Mouse (Mus musculus) embryonic facial prominence, embryonic 14.5 days (tissue): ENCODE results near the gene Ddx54. TPM values are rescaled to one million over a fixed set of nuclear protein-coding genes. Genes with fewer than 3 reads are reported as not detected.

Experiments
- ATAC-seq: fragments of 200-750 bp; cut with Nextera tagmentation; 2 replicates; pipeline ENCODE4 v1.8.0; 2017; ENCODE audit warnings: low read depth, moderate number of reproducible peaks, moderate TSS enrichment
- DNase-seq: peaks from one replicate; pipeline ENCODE4 v3.0.0-alpha.2; 2015; ENCODE audit warnings: low spot score
- H3K27ac ChIP-seq: fragments of 300-500 bp; sonication (generic); replicated peaks from 2 replicates; pipeline ENCODE4 v1.5.1; 2014; ENCODE audit warnings: low read depth, mild to moderate bottlenecking, low read length, moderate library complexity
- H3K27me3 ChIP-seq: fragments of 300-500 bp; sonication (generic); replicated peaks from 2 replicates; pipeline ENCODE4 v1.6.1; 2014; ENCODE audit warnings: low read length; ENCODE audit not compliant: control insufficient read depth, insufficient read depth
- H3K36me3 ChIP-seq: fragments of 300-500 bp; sonication (generic); 2 replicates; pipeline ENCODE4 v1.6.1; 2014; ENCODE audit warnings: low read length, mixed read lengths; ENCODE audit not compliant: control insufficient read depth, insufficient read depth
- H3K4me1 ChIP-seq: fragments of 300-500 bp; sonication (generic); 2 replicates; pipeline ENCODE4 v1.6.1; 2014; ENCODE audit warnings: antibody characterized with exemption, low read length; ENCODE audit not compliant: control insufficient read depth, insufficient read depth
- H3K4me2 ChIP-seq: fragments of 300-500 bp; sonication (generic); 2 replicates; pipeline ENCODE4 v1.6.1; 2014; ENCODE audit warnings: low read depth, mild to moderate bottlenecking, low read length, moderate library complexity, mixed read lengths
- H3K4me3 ChIP-seq: fragments of 300-500 bp; sonication (generic); 2 replicates; pipeline ENCODE4 v1.5.1; 2014; ENCODE audit warnings: low read depth, mild to moderate bottlenecking, low read length
- H3K9ac ChIP-seq: fragments of 300-500 bp; sonication (generic); 2 replicates; pipeline ENCODE4 v1.6.1; 2014; ENCODE audit warnings: low read depth, mild to moderate bottlenecking, low read length, moderate library complexity, mixed read lengths
- H3K9me3 ChIP-seq: fragments of 300-500 bp; sonication (generic); 2 replicates; pipeline ENCODE4 v1.6.1; 2016; ENCODE audit warnings: low read length; ENCODE audit not compliant: control insufficient read depth
- WGBS: fragments of 180-500 bp; shearing (Covaris S2); extraction: QIAGEN DNeasy Blood & Tissue Kit; methylation state at CpG from one replicate; pipeline ENCODE4 v1.1.7; 2014; 5-methylcytosine and 5-hydroxymethylcytosine counted together
- polyA plus RNA-seq: library from polyadenylated mRNA; unstranded; fragments of >200 nt; fragmentation: Nextera tagmentation; extraction: Ambion mirVana; gene quantifications from 2 replicates; pipeline ENCODE4 v1.2.1, GENCODE M21; 2014

The Ddx54 gene
- polyA plus RNA-seq, 1 experiment from 2014 or later, result 28.2 TPM

GRCm38 (mm10) chr5:120664888-120665287 lies 52.3 kb downstream of the Ddx54 start:
- no peak overlapping the region for H3K4me3 ChIP-seq
- H3K36me3 ChIP-seq, result no peaks in the 10 kb centered on the region
- DNase-seq (no peak), ATAC-seq (no peak)
- no peak overlapping the region for H3K27ac ChIP-seq
- WGBS, result 54% methylated on average over 2 of the region's 2 CpGs
- no peak overlapping the region for H3K9ac ChIP-seq
- H3K4me2 ChIP-seq, result no peak overlapping the region
- no peaks in the 10 kb centered on the region for H3K9me3 ChIP-seq
- no peaks in the 10 kb centered on the region for H3K4me1 ChIP-seq
- H3K27me3 ChIP-seq, result no peaks in the 10 kb centered on the region

DNA sequence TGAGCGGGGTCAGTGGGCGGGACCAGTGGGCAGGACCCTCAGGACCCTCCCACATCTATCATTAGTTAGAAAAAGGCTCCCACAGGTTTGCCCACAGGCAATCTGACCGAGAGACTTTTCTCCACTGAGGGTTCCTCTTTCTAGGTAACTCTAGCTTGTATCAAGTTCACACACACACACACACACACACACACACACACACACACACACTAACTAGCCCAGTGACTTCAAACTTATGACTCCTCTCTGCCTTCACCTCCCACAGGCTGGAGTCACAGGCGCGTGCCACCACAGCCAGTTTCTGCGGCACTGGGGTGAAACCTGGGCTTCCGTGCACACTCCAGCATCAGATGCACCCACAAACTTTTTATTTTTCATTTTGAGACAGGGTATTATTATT lies 56.2 kb downstream of the Ddx54 start:
- H3K4me1 ChIP-seq, result no peaks in the 10 kb centered on the region
- H3K27ac ChIP-seq, result no peak overlapping the region
- no peak overlapping the region for H3K4me3 ChIP-seq
- 62% methylated on average over 7 of the region's 7 CpGs for WGBS
- no peak overlapping the region for H3K9ac ChIP-seq
- no peaks in the 10 kb centered on the region for H3K9me3 ChIP-seq
- DNase-seq, result no peak
- H3K27me3 ChIP-seq, result no peaks in the 10 kb centered on the region
- H3K36me3 ChIP-seq, result no peaks in the 10 kb centered on the region
- no peak overlapping the region for H3K4me2 ChIP-seq
- no peak for ATAC-seq

GRCm38 (mm10) chr5:120670132-120670531 lies 57.6 kb downstream of the Ddx54 start:
- Histone ChIP-seq H3K4me3 (no peak overlapping the region), H3K27ac (no peak overlapping the region), H3K27me3 (no peaks in the 10 kb centered on the region), H3K36me3 (no peaks in the 10 kb centered on the region), H3K4me1 (no peaks in the 10 kb centered on the region), H3K9me3 (no peaks in the 10 kb centered on the region), H3K4me2 (no peak overlapping the region), H3K9ac (no peak overlapping the region)
- 84% methylated on average over 7 of the region's 7 CpGs for WGBS
- DNase-seq, result no peak
- no peak for ATAC-seq

DNA sequence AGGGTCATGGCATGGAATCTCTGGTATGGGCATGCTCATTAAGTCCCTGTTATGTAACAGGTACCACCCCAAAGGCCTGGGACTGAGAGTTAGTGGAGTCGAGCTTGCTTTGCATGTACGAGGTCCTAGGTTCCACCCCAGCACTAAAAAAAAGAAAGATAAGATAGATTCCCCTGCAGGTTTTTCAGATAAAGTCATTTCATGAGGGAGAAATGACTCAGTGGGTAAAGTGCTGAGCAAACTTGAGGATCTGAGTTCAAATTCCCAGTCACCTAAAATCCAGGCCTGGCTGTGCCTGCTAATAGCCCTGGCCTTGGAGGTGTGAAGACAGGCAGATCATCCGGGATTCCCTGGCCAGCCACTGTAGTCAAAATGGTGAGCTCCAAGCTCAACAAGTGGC lies 59.3 kb downstream of the Ddx54 start:
- Histone ChIP-seq H3K4me1 (no peaks in the 10 kb centered on the region), H3K4me2 (no peak overlapping the region), H3K27me3 (no peaks in the 10 kb centered on the region), H3K4me3 (no peak overlapping the region), H3K9ac (no peak overlapping the region), H3K36me3 (no peaks in the 10 kb centered on the region), H3K27ac (no peak overlapping the region), H3K9me3 (no peaks in the 10 kb centered on the region)
- WGBS, result 86% methylated on average over 3 of the region's 3 CpGs
- no peak for DNase-seq
- ATAC-seq, result no peak

GRCm38 (mm10) chr5:120673626-120674025 lies 61.1 kb downstream of the Ddx54 start:
- H3K36me3 ChIP-seq, result no peaks in the 10 kb centered on the region
- H3K4me2 ChIP-seq, result no peak overlapping the region
- H3K9ac ChIP-seq, result no peak overlapping the region
- H3K4me3 ChIP-seq, result no peak overlapping the region
- ATAC-seq (no peak), DNase-seq (peak; percentile 56)
- no peaks in the 10 kb centered on the region for H3K9me3 ChIP-seq
- no peak overlapping the region for H3K27ac ChIP-seq
- no peaks in the 10 kb centered on the region for H3K27me3 ChIP-seq
- no peaks in the 10 kb centered on the region for H3K4me1 ChIP-seq
- WGBS, result 10% methylated on average over 12 of the region's 12 CpGs

DNA sequence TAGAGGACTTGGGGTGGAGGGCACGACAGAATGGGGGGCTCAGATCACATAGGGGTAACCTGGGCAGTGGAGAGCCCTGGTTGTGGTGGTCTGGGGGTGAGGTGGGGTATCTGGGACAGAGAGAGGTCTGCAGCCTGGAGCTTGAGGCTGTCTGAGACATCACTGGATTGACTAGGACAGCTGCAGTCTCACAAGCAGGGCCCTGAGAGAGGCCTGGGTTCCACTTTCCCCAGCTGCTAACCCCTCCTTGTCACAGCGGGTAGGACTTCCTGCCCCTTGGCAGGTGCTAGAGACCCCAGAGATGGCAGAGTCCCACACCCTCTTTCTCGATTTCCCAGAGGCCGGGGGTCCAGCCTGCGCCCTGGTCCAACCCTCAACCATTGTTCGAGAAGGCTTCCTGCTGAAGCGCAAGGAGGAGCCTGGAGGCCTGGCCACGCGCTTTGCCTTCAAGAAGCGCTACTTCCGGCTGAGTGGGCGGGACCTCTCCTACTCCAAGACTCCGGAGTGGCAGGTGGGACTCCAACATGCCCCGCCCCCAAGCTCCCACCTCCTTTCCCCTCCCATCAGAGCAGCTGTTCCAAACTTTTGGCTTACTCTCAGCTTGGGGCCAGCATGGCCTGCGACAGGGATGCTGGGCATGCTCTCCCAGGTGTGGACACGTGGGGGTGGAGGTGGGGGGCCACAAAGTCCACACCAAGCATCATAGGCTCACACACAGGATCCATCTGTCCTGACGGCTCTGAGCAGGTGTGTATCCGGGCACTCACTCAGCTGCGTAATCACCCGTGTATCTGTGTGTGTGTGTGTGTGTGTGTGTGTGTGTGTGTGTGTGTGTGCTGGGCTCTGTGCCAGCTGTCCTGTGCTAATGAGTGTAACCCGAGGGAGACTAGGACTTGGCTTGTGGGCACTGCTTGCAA lies 61.9 kb downstream of the Ddx54 start:
- H3K4me3 ChIP-seq, result no peak overlapping the region
- DNase-seq, result peak; percentile 86
- no peaks in the 10 kb centered on the region for H3K9me3 ChIP-seq
- 28% methylated on average over 18 of the region's 21 CpGs for WGBS
- no peak overlapping the region for H3K27ac ChIP-seq
- no peak overlapping the region for H3K4me2 ChIP-seq
- H3K9ac ChIP-seq, result no peak overlapping the region
- no peaks in the 10 kb centered on the region for H3K4me1 ChIP-seq
- H3K27me3 ChIP-seq, result no peaks in the 10 kb centered on the region
- no peaks in the 10 kb centered on the region for H3K36me3 ChIP-seq
- peak; percentile 62 for ATAC-seq

GRCm38 (mm10) chr5:120677516-120677915 lies 65.0 kb downstream of the Ddx54 start:
- H3K27me3 ChIP-seq, result peaks cover 8% of the 10 kb centered on the region
- 29% methylated on average over 2 of the region's 2 CpGs for WGBS
- no peaks in the 10 kb centered on the region for H3K36me3 ChIP-seq
- no peak overlapping the region for H3K27ac ChIP-seq
- DNase-seq (no peak), ATAC-seq (no peak)
- no peak overlapping the region for H3K4me2 ChIP-seq
- no peaks in the 10 kb centered on the region for H3K9me3 ChIP-seq
- no peak overlapping the region for H3K4me3 ChIP-seq
- no peak overlapping the region for H3K9ac ChIP-seq
- peaks cover 7% of the 10 kb centered on the region for H3K4me1 ChIP-seq
